Mouse (Mus musculus) cerebellum, postnatal 10 days (tissue): Measurements from ENCODE around the gene Cyth4.
A peak's percentile ranks its signal among the peaks of the same experiment; 100 is the strongest.

Experiments
- DNase-seq, 2 experiments: peaks; one replicate each; pipeline ENCODE4 v3.0.0; 2021; ENCODE audit warnings: mixed read lengths in 2 of 2

Gene Cyth4

DNA sequence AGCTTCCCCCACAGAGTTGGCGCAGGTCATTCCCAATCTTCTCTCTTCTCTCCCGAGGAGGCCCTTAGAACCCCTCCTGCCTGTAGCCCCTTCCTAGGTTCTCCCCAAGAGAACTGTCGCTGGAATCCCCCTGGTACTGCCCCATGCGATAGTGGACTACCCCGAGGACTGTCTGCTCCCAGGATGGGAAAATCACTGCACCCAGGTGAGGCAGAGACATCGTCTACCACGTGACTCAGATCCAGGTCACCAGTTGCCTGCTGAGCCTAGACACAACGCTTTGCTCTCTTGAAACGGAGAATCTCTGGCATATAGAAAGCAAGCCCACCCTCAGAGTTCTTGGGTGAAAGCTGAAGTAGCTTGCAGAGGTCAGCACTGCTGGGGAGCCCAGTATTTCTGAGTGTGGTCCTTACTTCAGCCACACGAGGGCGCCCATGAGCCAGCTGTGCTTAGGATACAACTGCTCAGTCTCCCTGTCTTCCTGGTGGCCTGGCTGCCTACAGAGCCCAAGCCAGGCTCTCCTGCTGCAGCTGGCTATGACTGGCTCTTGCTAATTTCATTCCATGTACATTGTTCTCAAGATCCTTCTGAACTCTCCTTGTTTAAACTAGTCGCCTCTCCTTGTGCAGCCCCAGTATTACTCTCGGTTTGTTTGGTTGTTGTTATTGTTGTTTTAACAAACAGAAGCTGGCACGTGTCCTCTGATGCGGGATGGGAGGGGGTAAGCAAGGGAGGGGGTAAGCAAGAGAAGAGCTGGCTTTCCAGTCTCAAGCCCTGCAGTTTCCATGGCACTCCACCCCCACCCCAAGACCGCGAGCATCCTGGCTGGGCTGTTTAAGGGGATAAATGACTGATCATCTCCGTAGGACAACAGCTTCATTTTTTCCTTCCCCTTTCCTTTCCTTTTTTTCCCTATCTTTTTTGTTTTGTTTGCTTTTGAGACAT, 9.5 kb upstream of the Cyth4 start:
- DNase-seq: peak; percentile 91 to 92

DNA sequence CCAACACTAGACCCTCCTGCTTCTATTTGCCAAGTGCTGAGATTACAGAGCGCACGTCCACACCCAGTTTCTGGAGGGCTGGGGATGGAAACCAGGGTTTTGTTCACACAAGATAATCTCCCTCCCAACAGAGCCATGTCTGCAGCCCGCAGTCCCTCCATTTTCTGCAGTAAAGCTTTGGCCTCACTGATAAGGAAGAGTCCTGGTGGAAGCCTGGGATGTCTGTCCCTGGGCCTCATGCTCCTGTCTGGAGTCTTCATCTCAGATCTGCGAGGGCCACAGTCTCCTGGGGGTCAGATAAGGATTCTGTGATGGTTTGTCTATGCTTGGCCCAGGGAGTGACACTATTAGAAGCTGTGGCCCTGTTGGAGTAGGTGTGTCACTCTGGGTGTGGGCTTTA, 8.8 kb upstream of the Cyth4 start:
- DNase-seq: no peak

DNA sequence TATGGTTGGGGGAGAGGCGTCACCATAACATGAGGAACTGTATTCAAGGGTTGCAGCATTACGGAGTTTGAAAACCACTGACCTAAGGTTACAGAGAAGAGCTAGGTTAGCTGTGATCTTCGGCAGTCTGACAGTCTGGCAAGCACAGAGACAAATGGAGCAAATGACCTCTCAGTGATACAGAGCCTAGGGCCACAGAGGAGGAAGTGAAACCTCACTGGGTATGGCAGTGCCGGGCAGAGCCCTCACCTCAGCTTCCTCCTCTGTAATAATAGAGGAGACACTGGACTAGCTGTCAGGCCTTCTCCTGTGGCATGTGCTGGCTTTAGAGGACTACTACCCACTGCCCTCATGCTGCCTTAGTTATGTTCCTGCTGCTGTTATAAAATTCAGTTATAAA, 7.9 kb upstream of the Cyth4 start:
- DNase-seq: no peak

DNA sequence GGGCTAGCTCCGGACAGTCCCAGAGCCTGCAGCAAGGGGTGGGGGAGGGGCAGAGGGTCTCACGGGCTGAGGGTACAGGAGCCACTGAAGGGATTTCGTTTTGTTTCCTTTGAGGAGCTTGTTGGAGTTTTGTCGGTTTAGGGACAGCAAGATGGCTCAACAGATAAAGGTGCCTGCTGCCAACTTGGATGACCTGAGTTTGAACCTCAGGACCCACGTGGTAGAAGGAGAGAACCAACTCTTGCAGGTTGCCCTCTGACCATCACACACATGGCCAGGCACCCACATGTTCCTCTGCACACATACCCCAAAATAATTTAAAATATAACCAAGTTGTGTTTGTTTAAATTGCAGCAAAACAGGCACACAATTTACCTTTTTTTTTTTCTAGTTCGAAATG, 6.9 kb upstream of the Cyth4 start:
- DNase-seq: no peak

DNA sequence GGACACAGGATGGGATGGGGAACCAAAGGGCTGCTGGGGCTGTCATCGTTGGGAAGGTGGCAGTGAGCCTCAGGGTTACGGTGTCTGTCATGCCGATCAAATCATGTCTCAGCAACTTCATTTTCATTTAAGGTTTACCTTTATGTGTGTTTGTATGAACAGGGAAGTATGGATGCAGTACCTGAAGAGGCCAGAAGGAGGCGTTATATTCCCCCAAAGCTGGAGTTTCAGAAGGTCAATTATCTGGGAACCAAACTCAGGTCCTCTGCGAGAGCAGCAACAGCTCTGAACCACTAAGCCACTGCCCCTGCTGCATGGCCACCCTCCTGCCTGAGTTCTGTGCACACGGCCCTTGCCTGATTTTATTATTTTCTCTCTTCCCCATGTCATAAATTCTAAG, 6.1 kb upstream of the Cyth4 start:
- DNase-seq: no peak

DNA sequence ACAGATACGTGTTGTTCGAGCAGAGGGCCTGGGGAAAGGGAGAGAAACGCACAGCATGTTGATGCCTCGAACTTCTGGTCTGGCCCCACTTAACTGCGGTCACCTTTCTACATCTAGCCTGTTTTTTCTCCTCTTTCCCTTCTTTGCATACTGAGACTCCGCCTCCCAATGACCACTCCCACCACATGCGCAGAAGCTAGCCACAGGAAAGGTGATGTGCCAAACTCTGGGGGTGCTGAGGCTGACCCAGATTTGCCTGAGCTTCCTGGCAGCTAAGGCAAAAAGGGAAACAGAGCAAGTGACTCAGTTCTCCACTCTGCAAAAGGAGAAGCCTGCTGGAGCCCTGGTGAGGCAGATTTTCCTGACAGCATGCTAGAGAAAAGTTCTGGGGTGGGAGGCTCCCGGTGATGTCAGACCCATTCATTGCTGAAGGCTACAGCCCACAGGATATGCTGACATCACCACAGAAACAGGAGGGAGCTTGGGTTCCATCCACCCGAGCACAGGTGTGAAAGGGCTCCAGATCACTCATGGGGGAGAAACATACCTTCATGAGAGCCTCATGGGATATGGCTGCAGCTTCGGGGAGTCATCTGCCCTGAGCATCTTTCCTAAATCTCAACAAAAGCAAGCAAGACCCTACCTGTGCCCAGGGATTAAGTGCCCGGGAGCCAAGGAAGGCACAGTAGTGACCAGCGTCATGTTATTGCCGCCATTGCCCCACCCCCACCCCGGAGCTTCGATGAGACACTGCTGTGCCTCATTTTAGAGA, 5.0 kb upstream of the Cyth4 start:
- DNase-seq: no peak

DNA sequence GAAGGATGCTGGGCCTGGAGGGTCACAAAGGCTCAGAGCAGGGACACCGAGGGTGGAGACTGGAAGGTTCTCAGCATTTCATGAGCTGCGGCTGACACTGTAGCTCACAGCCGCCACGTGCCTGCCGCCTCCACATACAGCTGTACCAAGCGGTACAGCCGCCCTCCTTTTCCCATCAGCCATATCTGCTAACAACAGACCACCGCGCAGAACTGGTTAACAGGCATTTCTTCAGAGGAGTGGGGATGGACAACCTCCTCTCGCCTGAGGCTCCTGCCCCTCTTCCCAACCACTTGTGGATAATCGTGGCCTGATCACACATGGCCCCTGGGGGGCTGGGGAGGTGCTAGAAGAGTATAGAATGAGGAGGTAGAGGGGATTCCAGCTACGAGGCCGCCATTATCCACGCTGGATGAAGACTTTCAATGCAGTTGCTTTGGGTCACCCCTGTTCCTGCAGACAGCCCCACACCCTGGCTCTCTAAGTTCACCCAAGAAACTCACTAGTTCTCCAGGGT, 4.3 kb upstream of the Cyth4 start:
- DNase-seq: no peak

DNA sequence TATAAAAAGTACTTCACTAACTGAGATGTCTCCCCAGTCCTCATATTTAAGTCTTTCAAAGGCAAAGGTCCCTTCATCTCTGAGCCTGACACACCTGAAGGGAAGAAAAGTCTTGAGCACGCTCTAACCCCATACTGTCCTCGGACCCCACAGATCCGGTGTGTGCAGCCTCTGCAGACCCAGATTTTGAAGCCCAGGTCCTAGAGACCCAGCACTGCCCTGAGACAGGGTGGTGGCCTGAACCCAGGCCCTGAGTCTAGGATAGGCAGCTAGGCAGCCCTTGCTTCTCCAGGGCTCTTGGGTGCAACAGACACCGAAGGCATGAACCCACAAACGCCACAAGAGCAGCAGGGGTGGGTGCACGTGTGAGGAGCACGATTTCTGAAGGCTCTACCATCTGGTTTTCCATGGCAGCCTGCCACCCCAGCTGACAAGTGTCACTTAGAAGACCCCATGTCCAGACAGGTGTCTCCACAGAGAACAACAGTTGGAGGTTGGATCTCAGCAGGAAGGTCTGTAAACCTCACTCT, 2.9 kb upstream of the Cyth4 start:
- peak in 1 of 2 experiments; percentile 32 for DNase-seq

DNA sequence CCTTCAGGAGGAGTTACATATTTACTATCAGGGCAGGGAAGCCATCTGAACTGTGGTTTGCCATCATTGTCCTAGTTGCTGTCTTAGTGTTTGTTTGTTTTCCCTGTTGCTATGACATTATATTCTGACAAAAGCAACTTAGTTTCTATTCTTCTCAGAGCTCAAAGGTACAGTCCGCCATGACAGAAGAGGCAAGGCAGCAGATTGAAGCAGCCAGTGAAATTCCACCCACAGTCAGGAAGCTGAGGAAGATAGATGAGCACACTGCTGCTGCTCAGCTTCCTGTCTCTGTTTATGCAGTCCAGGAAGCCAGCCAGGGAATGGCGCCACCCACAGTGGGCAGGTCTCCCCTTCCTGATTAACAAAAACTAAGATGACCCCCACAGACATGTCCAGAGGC, 2.0 kb upstream of the Cyth4 start:
- DNase-seq: no peak

DNA sequence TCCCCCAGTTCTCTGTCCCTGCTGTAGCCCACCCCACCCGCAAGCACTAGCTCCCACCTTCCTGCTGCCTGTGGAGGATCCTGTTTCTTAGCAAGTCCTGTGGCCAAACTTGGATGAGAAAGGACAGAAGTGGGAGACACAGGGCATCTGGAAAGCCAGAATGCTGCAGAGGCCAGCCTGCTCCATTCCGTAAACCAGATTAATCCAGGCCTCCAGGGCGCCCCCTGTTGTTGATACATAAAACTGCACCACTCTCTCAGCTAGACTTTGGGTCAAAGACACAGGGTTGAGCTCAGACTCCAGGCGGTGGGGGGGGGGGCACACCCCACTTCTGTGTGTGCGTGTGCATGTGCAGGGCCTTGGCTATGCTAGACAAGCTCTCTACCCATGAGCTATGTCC, 1.4 kb upstream of the Cyth4 start:
- DNase-seq: no peak

DNA sequence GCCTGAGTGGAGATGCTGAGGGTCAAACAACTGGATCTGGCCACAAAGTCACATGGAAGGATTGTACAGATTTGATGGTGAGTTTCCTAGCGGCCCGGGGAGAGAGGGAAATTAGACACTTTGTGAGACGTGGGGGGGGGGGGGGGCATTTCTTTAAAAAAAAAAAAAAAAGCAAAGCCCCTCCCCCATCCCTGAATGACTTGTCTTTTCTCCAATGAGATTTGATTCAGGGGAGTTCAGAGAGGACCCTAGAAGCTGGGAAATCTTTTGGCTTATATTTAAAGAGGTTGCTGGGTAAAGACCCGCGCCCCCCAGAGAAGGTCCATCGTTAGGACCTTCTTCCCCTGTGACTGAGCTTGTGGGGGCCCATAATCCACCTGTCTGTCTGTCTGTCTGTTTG, 343 bp upstream of the Cyth4 start:
- no peak for DNase-seq

DNA sequence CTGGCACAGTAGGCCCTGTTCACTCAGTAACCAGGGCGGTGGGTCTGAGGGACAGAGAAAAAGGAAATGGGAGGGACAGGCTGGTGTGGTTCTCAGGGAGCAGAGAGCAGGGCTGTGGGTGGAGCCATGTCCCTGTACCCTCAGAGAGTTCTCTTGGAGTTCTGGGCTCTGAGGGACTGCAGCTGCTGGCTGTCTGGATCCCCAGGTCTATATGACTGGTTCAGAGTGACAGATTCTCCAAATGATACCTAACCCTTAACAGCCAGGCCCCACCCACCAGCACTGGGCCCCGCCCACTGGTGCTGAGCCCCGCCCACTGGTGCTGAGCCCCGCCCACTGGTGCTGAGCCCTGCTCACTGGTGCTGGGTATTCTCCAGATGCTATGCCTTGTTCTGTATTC, 882 bp downstream of the Cyth4 start:
- no peak for DNase-seq

DNA sequence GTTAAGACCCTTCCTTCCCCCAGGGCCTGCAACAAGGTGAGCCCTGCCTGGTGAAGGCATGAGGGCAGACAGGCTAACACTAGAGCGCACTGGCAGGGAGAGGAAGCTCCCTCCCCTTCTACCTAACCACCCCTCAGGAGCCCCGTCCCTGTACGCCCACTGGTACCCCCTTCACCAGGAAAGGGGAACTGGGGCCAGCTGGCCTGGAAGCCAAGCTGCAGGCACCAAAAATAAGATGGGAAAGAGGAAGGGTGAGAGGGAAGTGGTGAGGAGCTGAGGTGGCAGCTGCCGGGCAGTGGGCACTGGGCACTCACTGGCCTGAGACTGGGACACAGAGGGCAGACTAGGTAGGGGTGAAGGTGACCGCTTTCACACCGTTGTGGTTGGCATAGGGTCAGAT, 2.3 kb downstream of the Cyth4 start:
- no peak for DNase-seq

DNA sequence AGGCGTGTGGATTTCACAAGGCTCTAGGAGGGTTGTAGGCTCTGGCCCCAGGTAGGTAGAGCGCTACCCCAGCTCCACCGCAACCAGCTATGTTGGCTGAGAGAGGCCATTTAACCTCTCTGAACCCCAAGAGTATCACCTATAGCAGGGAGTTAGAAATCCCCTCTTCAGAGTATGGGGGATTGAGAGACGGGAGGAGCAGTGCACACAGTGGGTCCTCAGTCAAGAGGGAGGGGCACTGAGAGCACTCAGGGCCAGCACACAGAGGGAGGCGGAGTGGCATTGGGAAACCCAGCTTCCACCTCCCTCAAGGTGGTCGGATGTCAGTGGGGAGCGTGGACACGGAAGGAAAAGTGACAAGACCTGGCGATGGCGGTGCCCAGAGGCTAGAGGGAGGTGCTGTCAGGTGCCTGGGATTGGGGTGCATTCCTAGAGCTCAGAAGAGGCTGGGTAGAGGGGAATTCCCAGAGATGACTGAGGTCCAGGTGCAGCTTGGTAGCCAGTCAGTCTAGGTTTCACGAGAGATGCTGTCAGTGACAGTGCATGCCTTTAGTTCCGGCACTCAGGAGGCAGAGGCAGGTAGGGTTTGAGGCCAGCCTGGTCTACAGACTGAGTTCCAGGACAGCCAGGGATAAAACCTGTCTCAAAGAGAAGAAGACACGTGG, 2.8 kb downstream of the Cyth4 start:
- no peak for DNase-seq

DNA sequence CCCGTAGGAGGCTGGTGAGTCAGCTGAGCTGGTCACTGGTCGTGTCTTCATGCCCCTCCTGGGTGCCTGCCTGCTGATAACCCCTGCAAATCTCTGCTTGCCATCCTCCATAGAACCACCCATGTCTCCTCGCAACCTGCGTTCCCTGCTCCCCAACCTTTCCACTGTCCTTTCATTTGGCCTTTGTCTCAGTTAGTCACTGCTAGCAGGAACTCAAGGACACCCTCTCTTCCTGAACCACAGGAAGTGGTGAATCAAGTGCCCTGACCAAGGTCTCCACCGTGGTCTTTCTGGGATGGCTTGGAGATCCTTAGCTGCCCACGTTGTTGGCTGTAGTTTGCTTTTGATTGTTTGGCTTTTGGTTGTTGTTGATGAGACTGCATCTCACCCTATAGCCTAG, 4.3 kb downstream of the Cyth4 start:
- no peak for DNase-seq

DNA sequence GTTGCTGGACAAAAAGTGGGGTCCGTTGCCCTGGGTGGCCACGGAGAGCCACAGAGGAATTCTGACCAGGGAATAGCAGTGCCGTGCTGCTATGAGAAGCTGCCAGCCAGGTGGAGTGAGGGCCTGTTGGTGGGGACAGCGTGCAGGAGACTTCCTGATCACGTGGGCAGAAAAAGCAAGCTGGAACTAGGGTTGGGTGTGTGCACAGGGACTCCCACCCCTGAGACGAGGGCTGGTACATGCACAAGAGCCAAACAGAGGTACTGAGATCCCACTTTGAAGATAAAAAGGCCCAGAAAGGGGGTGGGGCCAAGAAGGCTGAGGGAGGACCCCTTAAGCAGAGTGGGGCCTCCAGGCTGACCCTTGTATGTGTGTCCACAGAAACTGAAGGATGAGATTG, 7.4 kb downstream of the Cyth4 start:
- DNase-seq: no peak

DNA sequence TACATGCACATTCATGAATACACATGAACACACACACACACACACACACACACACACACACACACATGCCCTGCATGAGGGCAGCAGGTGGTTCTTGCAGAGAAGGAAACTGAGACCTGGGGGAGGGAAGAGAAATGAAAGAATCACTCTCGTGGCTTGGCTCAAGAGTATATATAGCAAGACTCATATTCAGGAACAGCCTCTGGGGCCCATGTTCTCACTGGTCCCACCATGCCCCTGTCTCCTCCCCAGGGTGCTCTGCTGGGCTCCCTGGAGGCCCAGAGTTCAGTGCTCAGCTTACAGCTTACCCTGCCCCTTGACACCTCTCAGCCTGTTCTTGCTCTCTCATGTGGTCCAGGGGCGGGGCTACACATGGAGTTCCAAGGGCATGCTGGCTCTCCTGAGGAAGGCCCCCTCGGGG, 8.5 kb downstream of the Cyth4 start:
- DNase-seq: no peak

DNA sequence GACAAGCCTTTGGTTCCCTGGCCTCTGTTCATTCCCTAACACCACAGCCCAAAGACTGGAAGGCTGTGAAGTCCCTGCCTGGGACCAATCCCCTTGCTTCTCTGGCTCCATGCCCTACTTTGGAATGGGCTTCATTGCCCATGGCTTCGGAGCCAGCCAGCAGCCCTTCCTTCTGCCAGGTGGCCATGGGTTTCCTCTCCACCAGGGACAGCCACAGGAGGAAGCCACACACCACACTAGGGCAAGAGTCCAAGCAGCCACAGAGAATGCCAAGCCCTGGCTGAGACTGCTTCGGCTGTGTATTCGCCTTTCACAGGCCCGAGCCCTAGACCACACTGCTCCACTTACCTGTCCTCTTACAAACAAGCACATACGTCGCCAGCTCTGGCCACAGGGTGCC, 9.2 kb downstream of the Cyth4 start:
- DNase-seq: peak; percentile 91 to 96

DNA sequence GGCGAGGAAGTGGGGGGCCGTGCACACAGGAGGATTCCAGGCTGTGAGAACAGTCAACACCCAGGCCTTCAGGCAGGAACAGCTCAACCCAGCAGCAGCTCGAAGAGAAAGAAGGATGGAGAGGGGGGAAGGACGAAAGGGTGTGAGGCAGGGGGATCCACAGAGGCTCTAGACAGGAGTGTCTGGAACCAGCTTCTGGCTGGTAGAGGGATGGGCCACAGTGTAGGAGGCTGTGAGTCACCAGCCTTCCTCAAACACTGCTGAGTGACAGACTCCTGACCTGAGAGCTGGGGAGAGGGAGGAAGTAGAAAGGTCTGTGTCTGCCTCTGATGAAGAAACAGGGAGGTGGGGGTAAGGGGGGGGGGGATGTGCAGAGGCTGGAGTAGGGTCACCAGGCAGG, 10.6 kb downstream of the Cyth4 start:
- DNase-seq: no peak

DNA sequence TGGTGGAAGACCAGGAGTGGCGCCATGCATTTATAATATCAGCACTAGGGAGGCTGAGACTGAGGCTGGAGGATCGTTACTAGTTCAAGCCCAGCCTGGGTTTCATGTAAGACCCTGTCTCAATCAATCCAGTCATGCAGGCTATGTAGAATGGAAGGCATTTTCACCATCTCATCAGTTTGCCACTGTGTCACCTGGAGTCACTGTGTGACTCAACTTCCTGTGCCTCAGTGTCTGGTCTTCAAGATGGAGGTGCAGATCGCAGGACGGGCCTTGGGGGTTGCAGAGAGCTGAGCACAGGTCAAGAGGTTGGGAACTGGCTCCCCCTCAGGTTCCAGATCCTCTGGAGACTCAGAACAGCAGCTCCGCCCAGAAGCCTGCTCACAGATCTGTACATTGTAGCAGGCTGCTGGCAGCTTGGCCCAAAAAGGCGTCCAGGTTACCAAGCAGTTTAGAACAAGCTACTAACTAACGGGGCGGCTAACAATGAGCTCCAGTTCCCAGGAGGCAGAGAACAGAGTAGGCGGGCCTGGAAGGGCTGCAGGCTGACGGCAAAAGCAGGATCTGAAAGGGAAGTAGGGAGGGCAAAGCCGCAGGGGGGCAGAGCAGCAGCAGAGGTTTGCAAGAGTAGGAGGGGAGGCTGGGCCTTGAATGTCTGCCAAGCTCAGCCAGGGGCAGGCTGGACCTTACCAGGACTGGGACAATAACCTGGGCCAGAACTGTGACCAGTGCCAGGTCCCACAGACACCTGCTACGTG, 14.0 kb downstream of the Cyth4 start:
- DNase-seq: peak in 1 of 2 experiments; percentile 52

DNA sequence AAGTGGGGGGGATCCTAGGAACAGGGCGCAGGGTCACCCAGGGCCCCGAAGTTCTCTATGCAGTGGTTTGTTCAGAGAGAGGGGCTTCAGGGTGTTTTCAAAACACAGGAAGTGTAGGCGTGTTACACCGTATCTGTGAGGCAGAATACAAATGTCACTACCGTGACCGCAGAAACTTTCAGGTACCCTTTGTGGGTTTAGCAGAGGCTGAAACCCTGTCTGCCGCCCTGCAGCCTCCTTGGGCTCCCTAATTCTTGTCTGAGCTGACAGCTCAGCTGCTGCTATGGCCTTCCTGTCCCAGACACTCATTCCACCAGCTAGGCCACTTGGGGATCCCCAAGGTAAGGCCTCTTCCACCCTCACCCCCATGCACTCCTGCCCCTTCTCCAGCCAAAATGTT, 17.7 kb downstream of the Cyth4 start:
- DNase-seq: no peak

DNA sequence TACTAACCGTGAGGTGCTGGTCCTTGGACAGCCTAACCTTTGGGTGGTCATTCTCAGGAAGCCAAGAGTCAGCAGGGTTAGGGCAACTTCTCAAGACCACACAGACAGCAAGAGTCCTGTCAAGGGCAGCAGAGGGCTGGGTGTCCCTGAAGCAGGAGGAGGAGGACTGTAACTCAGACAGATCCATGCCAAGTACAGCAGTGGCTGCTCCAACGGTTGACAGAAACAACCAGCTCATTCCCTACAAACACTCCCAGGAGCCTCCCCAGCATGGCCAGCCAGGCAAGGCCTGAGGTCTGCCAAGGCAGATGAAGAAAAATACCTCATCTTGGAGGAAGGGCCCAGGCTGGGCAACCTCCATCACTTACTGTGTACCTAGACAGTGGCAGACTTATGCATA, 20.1 kb downstream of the Cyth4 start:
- no peak for DNase-seq
